Mouse (Mus musculus) cerebellum, adult 9-11 months (tissue): ENCODE data around the gene Ube3b.

Experiments used
- DNase-seq: peaks from one replicate; pipeline ENCODE4 v3.0.0; 2022

The Ube3b gene

GRCm38 (mm10) chr5:114374409-114375213, 5.8 kb upstream of the Ube3b start:
- no peak for DNase-seq

- DNase-seq, result no peak
Measured at GRCm38 (mm10) chr5:114378177-114378920, 2.1 kb upstream of the Ube3b start.

GRCm38 (mm10) chr5:114378936-114379335, 1.5 kb upstream of the Ube3b start:
- DNase-seq, result no peak

GRCm38 (mm10) chr5:114379763-114380162, 644 bp upstream of the Ube3b start:
- peak; percentile 30 for DNase-seq

GRCm38 (mm10) chr5:114381013-114381351, 575 bp downstream of the Ube3b start:
- DNase-seq, result no peak

- DNase-seq, result no peak
Measured at GRCm38 (mm10) chr5:114383184-114383904, 2.9 kb downstream of the Ube3b start.

- DNase-seq, result no peak
Measured at GRCm38 (mm10) chr5:114384448-114384847, 4.0 kb downstream of the Ube3b start.

GRCm38 (mm10) chr5:114393169-114393568, 12.8 kb downstream of the Ube3b start:
- DNase-seq, result no peak

GRCm38 (mm10) chr5:114406592-114406991, 26.2 kb downstream of the Ube3b start:
- no peak for DNase-seq

- DNase-seq, result peak; percentile 50
Measured at GRCm38 (mm10) chr5:114407269-114407668, 26.9 kb downstream of the Ube3b start.

GRCm38 (mm10) chr5:114407810-114408209, 27.4 kb downstream of the Ube3b start:
- no peak for DNase-seq

- DNase-seq, result no peak
Measured at GRCm38 (mm10) chr5:114408846-114409245, 28.4 kb downstream of the Ube3b start.

- DNase-seq, result no peak
Measured at GRCm38 (mm10) chr5:114410429-114410828, 30.0 kb downstream of the Ube3b start.

- no peak for DNase-seq
Measured at GRCm38 (mm10) chr5:114412361-114412998, 32.1 kb downstream of the Ube3b start.

GRCm38 (mm10) chr5:114413067-114413735, 32.8 kb downstream of the Ube3b start:
- no peak for DNase-seq

- no peak for DNase-seq
Measured at GRCm38 (mm10) chr5:114415606-114416005, 35.2 kb downstream of the Ube3b start.

- no peak for DNase-seq
Measured at GRCm38 (mm10) chr5:114416855-114417254, 36.4 kb downstream of the Ube3b start.

GRCm38 (mm10) chr5:114418541-114418940, 38.1 kb downstream of the Ube3b start:
- no peak for DNase-seq

GRCm38 (mm10) chr5:114421561-114422298, 41.3 kb downstream of the Ube3b start:
- DNase-seq, result no peak

GRCm38 (mm10) chr5:114422591-114422990, 42.2 kb downstream of the Ube3b start:
- no peak for DNase-seq

GRCm38 (mm10) chr5:114423961-114424360, 43.6 kb downstream of the Ube3b start:
- no peak for DNase-seq

GRCm38 (mm10) chr5:114426732-114427131, 46.3 kb downstream of the Ube3b start:
- no peak for DNase-seq
